Mouse (Mus musculus): ENCODE measurements around the gene 6430550D23Rik. TPM values are rescaled to one million over a fixed set of nuclear protein-coding genes. Genes with fewer than 3 reads are reported as not detected.

The 6430550D23Rik gene
- polyA plus RNA-seq, 1 experiment from 2014 or later = 1.8 TPM

GRCm38 (mm10) chr2:155949362-155949761 is 58.4 kb downstream of the 6430550D23Rik start:
- H3K9me3 ChIP-seq = no peaks in the 10 kb centered on the region
- ATAC-seq (ENCODE audit: borderline replicate concordance, extremely low read depth, low FRiP score, low TSS enrichment) = no peak
- no peak overlapping the region for H3K27ac ChIP-seq
- H3K27me3 ChIP-seq = peaks cover 19% of the 10 kb centered on the region; the same call in 1 of the 2 replicates
- H3K4me3 ChIP-seq = no peak overlapping the region
- no peak overlapping the region for H3K4me2 ChIP-seq
- WGBS = 37% methylated on average over 6 of the region's 6 CpGs
- H3K4me1 ChIP-seq = peaks cover 13% of the 10 kb centered on the region; the same call in 1 of the 2 replicates
- no peaks in the 10 kb centered on the region for H3K36me3 ChIP-seq
- no peak overlapping the region for H3K9ac ChIP-seq

- ATAC-seq (ENCODE audit: borderline replicate concordance, extremely low read depth, low FRiP score, low TSS enrichment) = no peak
- H3K4me3 ChIP-seq = no peak overlapping the region
- H3K9ac ChIP-seq = no peak overlapping the region
- 23% methylated on average over 5 of the region's 5 CpGs for WGBS
- peaks cover 15% of the 10 kb centered on the region; the same call in 1 of the 2 replicates for H3K27me3 ChIP-seq
- no peaks in the 10 kb centered on the region for H3K9me3 ChIP-seq
- H3K36me3 ChIP-seq = no peaks in the 10 kb centered on the region
- H3K4me1 ChIP-seq = peaks cover 18% of the 10 kb centered on the region; the same call in 1 of the 2 replicates
- H3K4me2 ChIP-seq = no peak overlapping the region
- H3K27ac ChIP-seq = no peak overlapping the region
These were observed 60.3 kb downstream of the 6430550D23Rik start for GRCm38 (mm10) chr2:155947390-155948002.

- no peak overlapping the region for H3K4me3 ChIP-seq
- WGBS = 23% methylated on average over 4 of the region's 4 CpGs
- peaks cover 28% of the 10 kb centered on the region; the same call in 1 of the 2 replicates for H3K4me1 ChIP-seq
- H3K36me3 ChIP-seq = no peaks in the 10 kb centered on the region
- peaks cover 14% of the 10 kb centered on the region; the same call in 1 of the 2 replicates for H3K27me3 ChIP-seq
- no peak for ATAC-seq (ENCODE audit: borderline replicate concordance, extremely low read depth, low FRiP score, low TSS enrichment)
- no peaks in the 10 kb centered on the region for H3K9me3 ChIP-seq
- H3K27ac ChIP-seq = no peak overlapping the region
- no peak overlapping the region for H3K4me2 ChIP-seq
- H3K9ac ChIP-seq = no peak overlapping the region
These were observed 61.3 kb downstream of the 6430550D23Rik start for GRCm38 (mm10) chr2:155946499-155946898.

- H3K27ac ChIP-seq = no peak overlapping the region
- 6% methylated on average over 7 of the region's 7 CpGs for WGBS
- no peaks in the 10 kb centered on the region for H3K9me3 ChIP-seq
- ATAC-seq (ENCODE audit: borderline replicate concordance, extremely low read depth, low FRiP score, low TSS enrichment) = no peak
- no peak overlapping the region for H3K9ac ChIP-seq
- H3K4me3 ChIP-seq = no peak overlapping the region
- peaks cover 30% of the 10 kb centered on the region; the same call in 1 of the 2 replicates for H3K4me1 ChIP-seq
- peaks cover 14% of the 10 kb centered on the region; the same call in 1 of the 2 replicates for H3K27me3 ChIP-seq
- no peaks in the 10 kb centered on the region for H3K36me3 ChIP-seq
- no peak overlapping the region for H3K4me2 ChIP-seq
These were observed 61.7 kb downstream of the 6430550D23Rik start for GRCm38 (mm10) chr2:155946069-155946468.

GRCm38 (mm10) chr2:155945580-155945979 is 62.2 kb downstream of the 6430550D23Rik start:
- no peak overlapping the region for H3K4me2 ChIP-seq
- H3K4me1 ChIP-seq = peaks cover 30% of the 10 kb centered on the region; the same call in 1 of the 2 replicates
- WGBS = 48% methylated on average over 5 of the region's 5 CpGs
- no peaks in the 10 kb centered on the region for H3K9me3 ChIP-seq
- no peak overlapping the region for H3K9ac ChIP-seq
- no peaks in the 10 kb centered on the region for H3K36me3 ChIP-seq
- no peak overlapping the region for H3K27ac ChIP-seq
- no peak for ATAC-seq (ENCODE audit: borderline replicate concordance, extremely low read depth, low FRiP score, low TSS enrichment)
- H3K4me3 ChIP-seq = no peak overlapping the region
- peaks cover 14% of the 10 kb centered on the region; the same call in 1 of the 2 replicates for H3K27me3 ChIP-seq

- WGBS = 31% methylated on average over 13 of the region's 13 CpGs
- H3K4me3 ChIP-seq = no peak within 1 kb of the TSS
- no peak within 1 kb of the TSS for H3K9ac ChIP-seq
- H3K27me3 ChIP-seq = peaks cover 14% of the 10 kb centered on the region; the same call in 1 of the 2 replicates
- H3K27ac ChIP-seq = no peak within 1 kb of the TSS
- ATAC-seq (ENCODE audit: borderline replicate concordance, extremely low read depth, low FRiP score, low TSS enrichment) = no peak
- no peaks in the 10 kb centered on the region for H3K9me3 ChIP-seq
- no peaks in the 10 kb centered on the region for H3K36me3 ChIP-seq
- no peak within 1 kb of the TSS for H3K4me2 ChIP-seq
- peaks cover 30% of the 10 kb centered on the region; the same call in 1 of the 2 replicates for H3K4me1 ChIP-seq
These were observed 62.7 kb downstream of the 6430550D23Rik start, which contains the start of gene Gdf5 for GRCm38 (mm10) chr2:155945124-155945523. Gene Gdf5 (minus strand): TSS chr2:155945367.

GRCm38 (mm10) chr2:155944685-155945084 is 63.1 kb downstream of the 6430550D23Rik start:
- no peaks in the 10 kb centered on the region for H3K9me3 ChIP-seq
- H3K4me1 ChIP-seq = peaks cover 30% of the 10 kb centered on the region; the same call in 1 of the 2 replicates
- H3K27ac ChIP-seq = no peak overlapping the region
- ATAC-seq (ENCODE audit: borderline replicate concordance, extremely low read depth, low FRiP score, low TSS enrichment) = no peak
- no peak overlapping the region for H3K4me2 ChIP-seq
- H3K4me3 ChIP-seq = no peak overlapping the region
- peaks cover 9% of the 10 kb centered on the region; the same call in 1 of the 2 replicates for H3K27me3 ChIP-seq
- WGBS = 72% methylated on average over 4 of the region's 4 CpGs
- no peak overlapping the region for H3K9ac ChIP-seq
- H3K36me3 ChIP-seq = no peaks in the 10 kb centered on the region

- H3K4me2 ChIP-seq = 0 out of 2 replicates have a peak overlapping the region, but pooled peaks have one; percentile 12
- WGBS = 6% methylated on average over 8 of the region's 8 CpGs
These were observed 64.3 kb downstream of the 6430550D23Rik start for GRCm38 (mm10) chr2:155943463-155943862.

GRCm38 (mm10) chr2:155941697-155942442 is 65.9 kb downstream of the 6430550D23Rik start:
- no peak overlapping the region for H3K4me3 ChIP-seq
- 0 out of 2 replicates have a peak, but pooled peaks cover 4% of the 10 kb centered on the region for H3K27me3 ChIP-seq
- H3K4me2 ChIP-seq = peak overlapping the region; percentile 1; the same call in 1 of the 2 replicates
- H3K36me3 ChIP-seq = no peaks in the 10 kb centered on the region
- H3K27ac ChIP-seq = no peak overlapping the region
- ATAC-seq (ENCODE audit: borderline replicate concordance, extremely low read depth, low FRiP score, low TSS enrichment) = peak; percentile 68; the same call in 1 of the 2 replicates
- H3K9ac ChIP-seq = no peak overlapping the region
- no peaks in the 10 kb centered on the region for H3K9me3 ChIP-seq
- WGBS = 47% methylated on average over 40 of the region's 40 CpGs
- peaks cover 23% of the 10 kb centered on the region; the same call in 1 of the 2 replicates for H3K4me1 ChIP-seq

More at GRCm38 (mm10) chr2:155943463-155943862, 64.3 kb downstream of the 6430550D23Rik start:
- H3K27ac ChIP-seq = no peak overlapping the region
- no peaks in the 10 kb centered on the region for H3K36me3 ChIP-seq
- H3K9ac ChIP-seq = no peak overlapping the region
- no peak overlapping the region for H3K4me3 ChIP-seq
- 0 out of 2 replicates have a peak, but pooled peaks cover 4% of the 10 kb centered on the region for H3K27me3 ChIP-seq
- no peaks in the 10 kb centered on the region for H3K9me3 ChIP-seq
- ATAC-seq (ENCODE audit: borderline replicate concordance, extremely low read depth, low FRiP score, low TSS enrichment) = no peak
- peaks cover 30% of the 10 kb centered on the region; the same call in 1 of the 2 replicates for H3K4me1 ChIP-seq

- Histone ChIP-seq H3K4me1 (peaks cover 23% of the 10 kb centered on the region; the same call in 1 of the 2 replicates), H3K27ac (no peak within 1 kb of the TSS), H3K4me2 (no peak within 1 kb of the TSS; the same call in 1 of the 2 replicates), H3K36me3 (no peaks in the 10 kb centered on the region), H3K9ac (no peak within 1 kb of the TSS), H3K27me3 (0 out of 2 replicates have a peak, but pooled peaks cover 4% of the 10 kb centered on the region), H3K9me3 (no peaks in the 10 kb centered on the region), H3K4me3 (no peak within 1 kb of the TSS)
- WGBS = 93% methylated on average over 3 of the region's 3 CpGs
- no peak for ATAC-seq (ENCODE audit: borderline replicate concordance, extremely low read depth, low FRiP score, low TSS enrichment)
These were observed 67.1 kb downstream of the 6430550D23Rik start, which contains the start of gene Gm15557 for GRCm38 (mm10) chr2:155940681-155941080. Gene Gm15557 (plus strand): TSS chr2:155940728.

- Histone ChIP-seq H3K4me3 (no peak overlapping the region), H3K4me1 (peaks cover 21% of the 10 kb centered on the region; the same call in 1 of the 2 replicates), H3K4me2 (no peak overlapping the region), H3K27ac (no peak overlapping the region), H3K9ac (no peak overlapping the region), H3K9me3 (no peaks in the 10 kb centered on the region), H3K27me3 (0 out of 2 replicates have a peak, but pooled peaks cover 4% of the 10 kb centered on the region), H3K36me3 (no peaks in the 10 kb centered on the region)
- WGBS = 66% methylated on average over 7 of the region's 7 CpGs
- ATAC-seq (ENCODE audit: borderline replicate concordance, extremely low read depth, low FRiP score, low TSS enrichment) = no peak
These were observed 67.8 kb downstream of the 6430550D23Rik start for GRCm38 (mm10) chr2:155939897-155940529.
